Mouse (Mus musculus) midbrain, embryonic 13.5 days (tissue): ENCODE results near the gene Chd2. TPM values are rescaled to one million over a fixed set of nuclear protein-coding genes. Genes with fewer than 3 reads are reported as not detected.

Experiments
- ATAC-seq: fragments of 200-750 bp; cut with Nextera tagmentation; 2 replicates; pipeline ENCODE4 v1.8.0; 2017; ENCODE audit warnings: mild to moderate bottlenecking, moderate TSS enrichment, moderate library complexity
- H3K27ac ChIP-seq: fragments of 300-500 bp; sonication (generic); 2 replicates; pipeline ENCODE4 v1.5.1; 2015; ENCODE audit warnings: inconsistent platforms, mild to moderate bottlenecking, moderate library complexity
- H3K27me3 ChIP-seq: fragments of 300-500 bp; sonication (generic); 2 replicates; pipeline ENCODE4 v1.6.1; 2015; ENCODE audit warnings: mild to moderate bottlenecking, inconsistent platforms
- H3K36me3 ChIP-seq: fragments of 300-500 bp; sonication (generic); 2 replicates; pipeline ENCODE4 v1.6.1; 2015; ENCODE audit warnings: mild to moderate bottlenecking, inconsistent platforms
- H3K4me1 ChIP-seq: fragments of 300-500 bp; sonication (generic); replicated peaks from 2 replicates; pipeline ENCODE4 v1.6.1; 2015; ENCODE audit warnings: inconsistent platforms
- H3K4me2 ChIP-seq: fragments of 300-500 bp; sonication (generic); replicated peaks from 2 replicates; pipeline ENCODE4 v1.6.1; 2015; ENCODE audit warnings: moderate library complexity, mild to moderate bottlenecking, inconsistent platforms
- H3K4me3 ChIP-seq: fragments of 300-500 bp; sonication (generic); replicated peaks from 2 replicates; pipeline ENCODE4 v1.5.1; 2015; ENCODE audit warnings: mild to moderate bottlenecking, inconsistent platforms
- H3K9ac ChIP-seq: fragments of 300-500 bp; sonication (generic); replicated peaks from 2 replicates; pipeline ENCODE4 v1.6.1; 2015; ENCODE audit warnings: mild to moderate bottlenecking, inconsistent platforms
- H3K9me3 ChIP-seq: fragments of 300-500 bp; sonication (generic); 2 replicates; pipeline ENCODE4 v1.6.1; 2016; ENCODE audit warnings: mild to moderate bottlenecking, inconsistent platforms
- WGBS: fragments of 180-500 bp; shearing (Covaris S2); methylation state at CpG from one replicate; pipeline ENCODE4 v1.1.7; 2015; 5-methylcytosine and 5-hydroxymethylcytosine counted together
- polyA plus RNA-seq: library from polyadenylated mRNA; unstranded; fragments of >200 nt; fragmentation: Nextera tagmentation; extraction: Ambion mirVana; gene quantifications from 2 replicates; pipeline ENCODE4 v1.2.1, GENCODE M21; 2015

The Chd2 gene
- polyA plus RNA-seq, 1 experiment from 2014 or later: 48.5 TPM

DNA sequence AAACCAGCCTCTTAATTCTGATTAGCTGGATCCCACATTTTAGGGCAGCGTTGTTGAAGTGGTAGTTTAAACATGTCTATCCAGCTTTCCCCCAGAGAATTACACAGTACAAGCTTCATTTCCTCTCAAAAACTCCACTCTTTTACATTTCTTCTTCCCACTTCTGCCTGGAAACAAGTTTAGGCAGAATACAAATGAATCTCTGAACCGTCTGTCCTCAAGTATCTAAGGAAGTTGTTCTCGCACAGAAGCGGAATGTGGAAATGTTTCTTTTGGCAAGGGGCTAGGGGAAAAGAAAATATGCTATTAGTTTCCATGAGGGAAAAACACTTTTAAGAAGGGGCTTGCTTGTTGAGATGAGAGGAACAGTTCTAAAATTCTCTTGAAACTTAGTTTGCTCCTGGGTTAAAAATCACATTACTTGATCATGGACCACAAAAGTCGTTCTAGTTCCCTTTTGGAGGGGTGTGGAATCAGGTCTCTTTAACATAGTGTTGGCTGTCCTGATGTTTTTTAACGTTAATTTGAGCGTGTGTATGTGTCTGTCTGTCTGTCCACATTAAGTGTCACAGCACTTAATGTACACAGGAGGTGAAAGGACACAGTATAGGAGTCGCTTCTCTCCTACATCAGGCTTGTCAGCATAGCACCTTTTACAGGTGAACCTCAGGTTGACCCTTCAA, 17.7 kb upstream of the Chd2 start:
- H3K4me3 ChIP-seq: peak overlapping the region; percentile 100
- H3K9me3 ChIP-seq: no peaks in the 10 kb centered on the region
- H3K4me2 ChIP-seq: peak overlapping the region; percentile 65
- H3K36me3 ChIP-seq: no peaks in the 10 kb centered on the region
- no peak for ATAC-seq
- 40% methylated on average over 8 of the region's 8 CpGs for WGBS
- H3K9ac ChIP-seq: peak overlapping the region; percentile 64
- peak overlapping the region; percentile 85 for H3K27ac ChIP-seq
- H3K27me3 ChIP-seq: no peaks in the 10 kb centered on the region
- H3K4me1 ChIP-seq: peaks cover 11% of the 10 kb centered on the region

DNA sequence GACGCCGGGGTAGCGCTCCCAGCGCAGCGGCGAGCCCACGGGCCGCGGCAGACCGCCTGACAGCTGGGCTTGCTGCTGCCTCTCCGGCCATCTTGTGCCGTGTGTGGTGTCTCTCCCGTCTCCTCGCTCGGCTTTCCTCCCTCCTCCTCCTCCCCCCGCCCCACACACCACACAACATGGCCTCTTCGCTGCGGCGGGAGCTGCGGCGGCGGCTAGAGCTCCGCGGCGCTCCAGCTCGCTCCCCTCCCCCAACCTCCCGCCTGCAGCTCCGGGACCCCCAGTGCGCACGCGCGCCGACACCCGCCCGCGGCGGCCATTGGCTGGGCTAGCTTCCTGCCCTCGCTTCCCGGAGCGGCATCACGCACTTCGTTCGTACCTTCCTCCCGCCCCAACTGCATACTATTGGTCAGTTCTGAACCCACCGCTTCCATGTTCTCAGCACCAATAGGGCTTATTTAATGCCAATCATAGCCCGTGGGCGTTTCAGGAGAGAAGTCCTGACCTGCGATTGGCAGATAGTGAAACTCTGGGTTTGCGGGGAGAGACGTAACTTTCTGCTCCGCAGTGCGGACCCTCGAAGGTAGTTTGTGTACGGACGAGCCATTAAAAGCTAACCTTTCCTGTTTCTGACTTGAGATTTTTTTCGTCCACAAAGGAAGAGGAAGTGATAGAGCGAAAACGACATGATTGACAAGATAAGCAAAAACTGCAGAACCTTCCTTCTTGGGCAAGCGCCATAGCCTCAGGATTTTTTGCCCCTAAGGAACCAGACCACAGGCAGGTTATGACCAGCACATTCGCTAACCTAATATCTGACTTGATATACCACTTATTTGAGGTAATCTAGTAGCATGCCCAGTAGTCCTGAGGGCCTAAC, 16.9 kb upstream of the Chd2 start:
- Histone ChIP-seq H3K4me2 (peak overlapping the region; percentile 65), H3K9ac (peak overlapping the region; percentile 100), H3K9me3 (no peaks in the 10 kb centered on the region), H3K4me3 (peak overlapping the region; percentile 100), H3K4me1 (peaks cover 11% of the 10 kb centered on the region), H3K36me3 (no peaks in the 10 kb centered on the region), H3K27ac (peak overlapping the region; percentile 100), H3K27me3 (no peaks in the 10 kb centered on the region)
- 0% methylated on average over 59 of the region's 60 CpGs for WGBS
- ATAC-seq: peak; percentile 100

- no peaks in the 10 kb centered on the region for H3K27me3 ChIP-seq
- peak overlapping the region; percentile 65 for H3K4me2 ChIP-seq
- under 1% methylated on average over 66 of the region's 80 CpGs for WGBS
- peak overlapping the region; percentile 100 for H3K4me3 ChIP-seq
- H3K9ac ChIP-seq: peak overlapping the region; percentile 100
- H3K9me3 ChIP-seq: no peaks in the 10 kb centered on the region
- H3K4me1 ChIP-seq: peaks cover 12% of the 10 kb centered on the region
- H3K36me3 ChIP-seq: no peaks in the 10 kb centered on the region
- ATAC-seq: peak; percentile 31
- peak overlapping the region; percentile 100 for H3K27ac ChIP-seq
Measured at GRCm38 (mm10) chr7:73557671-73558265, 16.1 kb upstream of the Chd2 start.

- under 1% methylated on average over 25 of the region's 25 CpGs for WGBS
- no peaks in the 10 kb centered on the region for H3K27me3 ChIP-seq
- H3K4me1 ChIP-seq: peaks cover 20% of the 10 kb centered on the region
- no peaks in the 10 kb centered on the region for H3K9me3 ChIP-seq
- peak overlapping the region; percentile 100 for H3K9ac ChIP-seq
- no peaks in the 10 kb centered on the region for H3K36me3 ChIP-seq
- no peak for ATAC-seq
- peak overlapping the region; percentile 45 for H3K4me2 ChIP-seq
- H3K4me3 ChIP-seq: peak overlapping the region; percentile 100
- peak overlapping the region; percentile 100 for H3K27ac ChIP-seq
Measured at GRCm38 (mm10) chr7:73556688-73557667, 15.3 kb upstream of the Chd2 start.

DNA sequence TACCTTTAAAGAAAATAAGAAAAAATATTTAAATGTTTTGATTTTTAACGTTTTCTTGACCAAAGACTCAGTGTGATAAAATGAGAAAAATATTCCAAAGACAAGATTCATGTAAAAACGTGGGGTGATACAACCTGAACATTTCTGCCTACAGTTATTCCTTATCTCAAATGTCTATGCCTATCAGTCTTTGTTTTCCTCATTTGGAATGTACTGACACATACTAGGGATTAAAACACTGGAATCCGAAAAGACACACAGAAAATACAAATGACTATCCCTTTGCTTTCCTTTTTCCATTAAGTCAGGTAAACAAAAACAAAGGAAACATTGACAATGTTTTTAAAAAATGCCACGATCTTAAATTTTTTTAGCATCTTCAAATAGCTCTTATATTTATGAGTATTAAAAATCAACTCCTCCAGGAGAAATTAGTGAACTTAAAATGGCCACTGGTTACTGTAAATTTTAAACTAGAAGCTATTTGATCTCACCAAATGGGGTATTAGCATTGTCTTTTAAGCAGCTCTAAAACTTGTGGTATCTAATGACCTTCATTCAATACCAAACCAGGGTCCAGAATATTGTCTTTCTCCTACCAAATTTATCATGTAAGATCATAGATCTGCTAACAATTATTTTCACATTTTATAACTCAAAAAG, 14.4 kb upstream of the Chd2 start:
- no peaks in the 10 kb centered on the region for H3K27me3 ChIP-seq
- peak overlapping the region; percentile 100 for H3K9ac ChIP-seq
- peak overlapping the region; percentile 100 for H3K4me3 ChIP-seq
- no peaks in the 10 kb centered on the region for H3K9me3 ChIP-seq
- H3K36me3 ChIP-seq: no peaks in the 10 kb centered on the region
- peaks cover 26% of the 10 kb centered on the region for H3K4me1 ChIP-seq
- H3K27ac ChIP-seq: no peak overlapping the region
- peak overlapping the region; percentile 44 for H3K4me2 ChIP-seq
- WGBS: 16% methylated on average over 4 of the region's 4 CpGs
- ATAC-seq: no peak

- peaks cover 8% of the 10 kb centered on the region for H3K36me3 ChIP-seq
- H3K4me1 ChIP-seq: peaks cover 26% of the 10 kb centered on the region
- H3K27me3 ChIP-seq: no peaks in the 10 kb centered on the region
- no peak for ATAC-seq
- H3K9ac ChIP-seq: no peak overlapping the region
- no peak overlapping the region for H3K4me2 ChIP-seq
- no peak overlapping the region for H3K27ac ChIP-seq
- 61% methylated on average over 2 of the region's 2 CpGs for WGBS
- H3K4me3 ChIP-seq: no peak overlapping the region
- H3K9me3 ChIP-seq: no peaks in the 10 kb centered on the region
Measured at GRCm38 (mm10) chr7:73554849-73555248, 13.2 kb upstream of the Chd2 start.

DNA sequence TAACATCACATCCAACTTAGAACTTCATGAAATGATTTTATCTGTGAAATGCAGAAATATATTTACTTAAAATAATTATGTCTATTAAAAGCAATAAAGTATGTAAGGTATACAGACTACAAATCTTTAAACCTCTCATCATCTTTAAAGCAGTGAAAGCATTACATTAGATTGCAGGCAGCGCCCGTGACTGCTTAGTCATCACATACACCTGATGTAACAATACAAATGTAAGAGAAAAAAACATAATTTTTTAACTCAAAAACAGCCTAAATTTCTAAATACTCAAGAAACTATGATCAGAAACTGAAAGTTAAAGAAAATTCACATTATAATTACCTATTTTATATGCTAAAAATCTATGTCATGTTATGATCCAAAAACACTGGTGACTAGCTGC, 11.5 kb upstream of the Chd2 start:
- Histone ChIP-seq H3K4me2 (peak overlapping the region; percentile 38), H3K9ac (no peak overlapping the region), H3K4me3 (peak overlapping the region; percentile 20; the same call in 1 of the 2 replicates), H3K27ac (no peak overlapping the region), H3K9me3 (no peaks in the 10 kb centered on the region), H3K27me3 (no peaks in the 10 kb centered on the region), H3K4me1 (peaks cover 17% of the 10 kb centered on the region), H3K36me3 (peaks cover 20% of the 10 kb centered on the region)
- WGBS: 71% methylated on average over 2 of the region's 2 CpGs
- no peak for ATAC-seq

DNA sequence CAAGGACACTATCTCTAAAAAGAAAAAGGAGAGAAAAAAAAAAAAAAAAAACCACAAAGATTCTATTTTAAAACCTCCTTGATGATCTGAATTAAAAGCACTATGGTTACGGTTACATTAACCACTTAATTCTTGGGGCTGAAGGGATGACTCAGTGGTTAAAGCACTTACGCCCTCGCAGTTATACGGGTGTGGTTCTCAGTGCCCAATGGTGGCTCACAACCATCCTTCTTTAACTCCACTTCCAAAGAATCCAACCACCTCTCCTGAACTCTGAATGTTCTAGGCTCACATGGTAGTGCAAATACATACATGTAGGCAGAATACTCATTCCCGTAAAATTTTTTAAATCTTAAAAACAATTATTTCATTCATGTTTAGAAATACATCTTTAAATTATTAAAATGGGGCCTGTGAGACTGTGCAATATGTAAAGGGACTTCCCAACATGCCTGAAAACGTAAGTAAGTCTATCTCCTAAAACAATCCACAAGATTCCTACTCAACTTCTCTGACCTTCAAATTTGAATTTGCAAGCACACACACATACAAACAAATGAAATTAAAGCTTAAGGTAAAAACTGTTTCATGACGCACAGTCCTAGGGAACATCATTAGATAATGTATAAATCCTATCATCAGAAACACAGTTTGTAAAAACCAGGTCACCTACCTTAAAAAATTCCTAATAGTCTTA, 10.6 kb upstream of the Chd2 start:
- no peaks in the 10 kb centered on the region for H3K27me3 ChIP-seq
- H3K9me3 ChIP-seq: no peaks in the 10 kb centered on the region
- H3K4me3 ChIP-seq: peak overlapping the region; percentile 17
- peak overlapping the region; percentile 44 for H3K4me2 ChIP-seq
- WGBS: 84% methylated on average over 7 of the region's 7 CpGs
- H3K36me3 ChIP-seq: peaks cover 23% of the 10 kb centered on the region
- ATAC-seq: no peak
- H3K27ac ChIP-seq: no peak overlapping the region
- peaks cover 21% of the 10 kb centered on the region for H3K4me1 ChIP-seq
- H3K9ac ChIP-seq: 0 out of 2 replicates have a peak overlapping the region, but pooled peaks have one; percentile 33

DNA sequence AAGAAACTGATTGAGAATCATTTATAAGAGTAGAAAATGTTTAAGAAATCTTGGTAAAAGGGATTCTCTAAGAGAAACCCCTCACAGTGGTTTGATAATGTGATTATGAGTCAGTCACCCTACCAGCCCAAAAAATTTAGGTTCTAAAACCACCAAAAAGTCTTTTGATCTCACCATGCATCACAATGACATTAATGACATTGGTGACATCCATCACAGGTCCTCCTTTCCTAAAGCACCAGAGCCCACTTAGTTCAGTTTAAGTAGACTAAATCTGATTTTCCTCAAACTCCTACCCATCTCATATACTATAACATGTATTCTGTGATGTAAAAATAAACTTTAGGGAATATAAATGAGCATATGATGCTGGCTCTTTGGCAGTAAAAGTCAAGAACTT, 9.7 kb upstream of the Chd2 start:
- peaks cover 28% of the 10 kb centered on the region for H3K4me1 ChIP-seq
- H3K9me3 ChIP-seq: no peaks in the 10 kb centered on the region
- no peak overlapping the region for H3K4me3 ChIP-seq
- H3K9ac ChIP-seq: no peak overlapping the region
- no peak overlapping the region for H3K27ac ChIP-seq
- no peak for ATAC-seq
- H3K27me3 ChIP-seq: no peaks in the 10 kb centered on the region
- H3K4me2 ChIP-seq: no peak overlapping the region
- peaks cover 27% of the 10 kb centered on the region for H3K36me3 ChIP-seq

DNA sequence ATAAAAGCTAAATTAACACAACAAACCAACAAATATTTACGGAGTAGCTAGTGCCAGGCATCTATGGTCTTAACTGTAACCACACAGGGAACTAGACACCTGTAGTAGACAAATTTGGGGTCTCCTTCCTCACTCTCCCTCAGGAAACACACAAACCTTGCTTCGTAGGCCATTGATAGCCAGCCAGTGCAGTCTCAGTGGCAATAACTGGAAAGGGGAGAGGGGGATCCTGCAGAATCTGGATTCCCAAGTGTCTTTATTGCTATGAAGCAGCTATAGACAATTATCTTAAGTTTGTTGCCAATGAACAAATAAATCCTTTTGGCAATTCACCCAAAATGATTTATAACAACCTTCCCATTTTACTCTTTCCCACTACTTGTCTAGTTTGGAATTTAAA, 6.4 kb upstream of the Chd2 start:
- no peak overlapping the region for H3K27ac ChIP-seq
- no peaks in the 10 kb centered on the region for H3K9me3 ChIP-seq
- H3K4me2 ChIP-seq: no peak overlapping the region; the same call in 1 of the 2 replicates
- 92% methylated on average over 2 of the region's 2 CpGs for WGBS
- no peak for ATAC-seq
- H3K27me3 ChIP-seq: no peaks in the 10 kb centered on the region
- H3K4me1 ChIP-seq: peaks cover 31% of the 10 kb centered on the region
- H3K9ac ChIP-seq: no peak overlapping the region
- H3K4me3 ChIP-seq: no peak overlapping the region
- peaks cover 30% of the 10 kb centered on the region for H3K36me3 ChIP-seq
